Mouse (Mus musculus): ENCODE results near the gene Slc46a3.
A peak's percentile ranks its signal among the peaks of the same experiment; 100 is the strongest.

The Slc46a3 gene

GRCm38 (mm10) chr5:147894455-147895076 is at the start of gene Slc46a3:
Gene Slc46a3 (minus strand): TSS chr5:147894815.
- DNase-seq (ENCODE audit: low read depth, low spot score) = peak; percentile 95
- H3K27me3 ChIP-seq (ENCODE audit: control insufficient read depth, insufficient read depth, low read length, poor library complexity, severe bottlenecking) = no peaks in the 10 kb centered on the region
- H3K36me3 ChIP-seq (ENCODE audit: control insufficient read depth, insufficient read depth, low read length, poor library complexity, severe bottlenecking) = no peaks in the 10 kb centered on the region

- H3K36me3 ChIP-seq (ENCODE audit: control insufficient read depth, insufficient read depth, low read length, poor library complexity, severe bottlenecking) = no peaks in the 10 kb centered on the region
- DNase-seq (ENCODE audit: low read depth, low spot score) = no peak
- H3K27me3 ChIP-seq (ENCODE audit: control insufficient read depth, insufficient read depth, low read length, poor library complexity, severe bottlenecking) = no peaks in the 10 kb centered on the region
Measured at GRCm38 (mm10) chr5:147939226-147939625, 44.6 kb upstream of the Slc46a3 start.

GRCm38 (mm10) chr5:147935096-147935495 is 40.5 kb upstream of the Slc46a3 start:
- DNase-seq (ENCODE audit: low read depth, low spot score) = no peak
- no peaks in the 10 kb centered on the region for H3K36me3 ChIP-seq (ENCODE audit: control insufficient read depth, insufficient read depth, low read length, poor library complexity, severe bottlenecking)

GRCm38 (mm10) chr5:147928668-147929497 is 34.3 kb upstream of the Slc46a3 start:
- no peaks in the 10 kb centered on the region for H3K36me3 ChIP-seq (ENCODE audit: control insufficient read depth, insufficient read depth, low read length, poor library complexity, severe bottlenecking)
- no peaks in the 10 kb centered on the region for H3K27me3 ChIP-seq (ENCODE audit: control insufficient read depth, insufficient read depth, low read length, poor library complexity, severe bottlenecking)
- DNase-seq (ENCODE audit: low read depth, low spot score) = peak; percentile 40

More at GRCm38 (mm10) chr5:147935096-147935495, 40.5 kb upstream of the Slc46a3 start:
- no peaks in the 10 kb centered on the region for H3K27me3 ChIP-seq (ENCODE audit: control insufficient read depth, insufficient read depth, low read length, poor library complexity, severe bottlenecking)

GRCm38 (mm10) chr5:147925935-147926604 is 31.5 kb upstream of the Slc46a3 start:
- Histone ChIP-seq H3K27me3 (ENCODE audit: control insufficient read depth, insufficient read depth, low read length, poor library complexity, severe bottlenecking) (no peaks in the 10 kb centered on the region), H3K36me3 (ENCODE audit: control insufficient read depth, insufficient read depth, low read length, poor library complexity, severe bottlenecking) (no peaks in the 10 kb centered on the region)
- peak; percentile 23 for DNase-seq (ENCODE audit: low read depth, low spot score)

GRCm38 (mm10) chr5:147924621-147925020 is 30.0 kb upstream of the Slc46a3 start:
- no peak for DNase-seq (ENCODE audit: low read depth, low spot score)
- Histone ChIP-seq H3K27me3 (ENCODE audit: control insufficient read depth, insufficient read depth, low read length, poor library complexity, severe bottlenecking) (no peaks in the 10 kb centered on the region), H3K36me3 (ENCODE audit: control insufficient read depth, insufficient read depth, low read length, poor library complexity, severe bottlenecking) (no peaks in the 10 kb centered on the region)

GRCm38 (mm10) chr5:147918044-147918846 is 23.6 kb upstream of the Slc46a3 start:
- no peaks in the 10 kb centered on the region for H3K27me3 ChIP-seq (ENCODE audit: control insufficient read depth, insufficient read depth, low read length, poor library complexity, severe bottlenecking)
- no peaks in the 10 kb centered on the region for H3K36me3 ChIP-seq (ENCODE audit: control insufficient read depth, insufficient read depth, low read length, poor library complexity, severe bottlenecking)
- no peak for DNase-seq (ENCODE audit: low read depth, low spot score)

- no peak for DNase-seq (ENCODE audit: low read depth, low spot score)
- no peaks in the 10 kb centered on the region for H3K27me3 ChIP-seq (ENCODE audit: control insufficient read depth, insufficient read depth, low read length, poor library complexity, severe bottlenecking)
Measured at GRCm38 (mm10) chr5:147916171-147916570, 21.6 kb upstream of the Slc46a3 start.

GRCm38 (mm10) chr5:147915038-147915566 is 20.5 kb upstream of the Slc46a3 start:
- no peaks in the 10 kb centered on the region for H3K36me3 ChIP-seq (ENCODE audit: control insufficient read depth, insufficient read depth, low read length, poor library complexity, severe bottlenecking)
- no peaks in the 10 kb centered on the region for H3K27me3 ChIP-seq (ENCODE audit: control insufficient read depth, insufficient read depth, low read length, poor library complexity, severe bottlenecking)
- DNase-seq (ENCODE audit: low read depth, low spot score) = no peak

More at GRCm38 (mm10) chr5:147916171-147916570, 21.6 kb upstream of the Slc46a3 start:
- H3K36me3 ChIP-seq (ENCODE audit: control insufficient read depth, insufficient read depth, low read length, poor library complexity, severe bottlenecking) = no peaks in the 10 kb centered on the region

GRCm38 (mm10) chr5:147913241-147913842 is 18.7 kb upstream of the Slc46a3 start:
- Histone ChIP-seq H3K36me3 (ENCODE audit: control insufficient read depth, insufficient read depth, low read length, poor library complexity, severe bottlenecking) (no peaks in the 10 kb centered on the region), H3K27me3 (ENCODE audit: control insufficient read depth, insufficient read depth, low read length, poor library complexity, severe bottlenecking) (no peaks in the 10 kb centered on the region)
- no peak for DNase-seq (ENCODE audit: low read depth, low spot score)

GRCm38 (mm10) chr5:147911744-147912143 is 17.1 kb upstream of the Slc46a3 start:
- no peak for DNase-seq (ENCODE audit: low read depth, low spot score)
- H3K36me3 ChIP-seq (ENCODE audit: control insufficient read depth, insufficient read depth, low read length, poor library complexity, severe bottlenecking) = no peaks in the 10 kb centered on the region
- H3K27me3 ChIP-seq (ENCODE audit: control insufficient read depth, insufficient read depth, low read length, poor library complexity, severe bottlenecking) = no peaks in the 10 kb centered on the region

GRCm38 (mm10) chr5:147910807-147911509 is 16.3 kb upstream of the Slc46a3 start:
- Histone ChIP-seq H3K27me3 (ENCODE audit: control insufficient read depth, insufficient read depth, low read length, poor library complexity, severe bottlenecking) (no peaks in the 10 kb centered on the region), H3K36me3 (ENCODE audit: control insufficient read depth, insufficient read depth, low read length, poor library complexity, severe bottlenecking) (no peaks in the 10 kb centered on the region)
- no peak for DNase-seq (ENCODE audit: low read depth, low spot score)

- H3K27me3 ChIP-seq (ENCODE audit: control insufficient read depth, insufficient read depth, low read length, poor library complexity, severe bottlenecking) = no peaks in the 10 kb centered on the region
- H3K36me3 ChIP-seq (ENCODE audit: control insufficient read depth, insufficient read depth, low read length, poor library complexity, severe bottlenecking) = no peaks in the 10 kb centered on the region
- DNase-seq (ENCODE audit: low read depth, low spot score) = no peak
Measured at GRCm38 (mm10) chr5:147907851-147908250, 13.2 kb upstream of the Slc46a3 start.

Data from splenic B cell, adult 2 months (primary cell).